Mouse (Mus musculus) limb, embryonic 14.5 days (tissue): ENCODE results near the gene Coa5. TPM values are rescaled to one million over a fixed set of nuclear protein-coding genes. Genes with fewer than 3 reads are reported as not detected.

Source experiments
- ATAC-seq: fragments of 200-750 bp; cut with Nextera tagmentation; 2 replicates; pipeline ENCODE4 v1.8.0; 2017; ENCODE audit warnings: low read depth, moderate number of reproducible peaks, moderate TSS enrichment; ENCODE audit not compliant: low FRiP score
- DNase-seq: peaks from one replicate; pipeline ENCODE4 v3.0.0-alpha.2; 2015; ENCODE audit warnings: low spot score
- H3K27ac ChIP-seq: fragments of 300-500 bp; sonication (generic); replicated peaks from 2 replicates; pipeline ENCODE4 v1.5.1; 2014; ENCODE audit warnings: low read depth, mild to moderate bottlenecking, low read length, moderate library complexity, mixed read lengths
- H3K27me3 ChIP-seq: fragments of 300-500 bp; sonication (generic); 2 replicates; pipeline ENCODE4 v1.6.1; 2014; ENCODE audit warnings: low read length, mixed read lengths; ENCODE audit not compliant: control insufficient read depth, insufficient read depth
- H3K36me3 ChIP-seq: fragments of 300-500 bp; sonication (generic); 2 replicates; pipeline ENCODE4 v1.6.1; 2014; ENCODE audit warnings: mild to moderate bottlenecking, low read length, moderate library complexity, mixed read lengths; ENCODE audit not compliant: control insufficient read depth, insufficient read depth
- H3K4me1 ChIP-seq: fragments of 300-500 bp; sonication (generic); 2 replicates; pipeline ENCODE4 v1.6.1; 2014; ENCODE audit warnings: antibody characterized with exemption, low read length, mixed read lengths; ENCODE audit not compliant: control insufficient read depth, insufficient read depth
- H3K4me2 ChIP-seq: fragments of 300-500 bp; sonication (generic); replicated peaks from 2 replicates; pipeline ENCODE4 v1.6.1; 2014; ENCODE audit warnings: low read depth, mild to moderate bottlenecking, low read length, moderate library complexity; ENCODE audit not compliant: severe bottlenecking
- H3K4me3 ChIP-seq: fragments of 300-500 bp; sonication (generic); replicated peaks from 2 replicates; pipeline ENCODE4 v1.5.1; 2014; ENCODE audit warnings: low read length
- H3K9ac ChIP-seq: fragments of 300-500 bp; sonication (generic); 2 replicates; pipeline ENCODE4 v1.6.1; 2014; ENCODE audit warnings: mild to moderate bottlenecking, low read depth, low read length, moderate library complexity; ENCODE audit not compliant: severe bottlenecking
- H3K9me3 ChIP-seq: fragments of 300-500 bp; sonication (generic); 2 replicates; pipeline ENCODE4 v1.6.1; 2016; ENCODE audit warnings: low read length; ENCODE audit not compliant: control insufficient read depth
- POLR2A ChIP-seq: fragments of 200-500 bp; IDR thresholded peaks from 2 replicates; pipeline ENCODE4 v1.8.0; 2012; ENCODE audit warnings: inconsistent platforms, mild to moderate bottlenecking, moderate library complexity, borderline replicate concordance; ENCODE audit not compliant: insufficient read depth, insufficient read length; ENCODE audit errors: extremely low read depth
- WGBS: fragments of 180-500 bp; shearing (Covaris S2); extraction: QIAGEN DNeasy Blood & Tissue Kit; methylation state at CpG from one replicate; pipeline ENCODE4 v1.1.7; 2014; 5-methylcytosine and 5-hydroxymethylcytosine counted together
- polyA plus RNA-seq, 2 experiments: library from polyadenylated mRNA; depleted of rRNA in 1 of 2; stranded (reverse) in 1 of 2; unstranded in 1 of 2; fragments of >200 nt; fragmentation: Nextera tagmentation in 1 of 2; extraction: Ambion mirVana in 1 of 2; gene quantifications; 2 replicates each; pipeline versions ENCODE4 v1.2.1 to v1.2.3; 2012 to 2014

The Coa5 gene
- polyA plus RNA-seq, 2 experiments: 42.9 to 50.9 TPM

- H3K9ac ChIP-seq: no peak overlapping the region
- DNase-seq (no peak), ATAC-seq (no peak)
- peaks cover 31% of the 10 kb centered on the region for H3K36me3 ChIP-seq
- no peak for TF ChIP-seq POLR2A
- no peak overlapping the region for H3K27ac ChIP-seq
- WGBS: 27% methylated on average over 3 of the region's 3 CpGs
- no peaks in the 10 kb centered on the region for H3K9me3 ChIP-seq
- H3K27me3 ChIP-seq: no peaks in the 10 kb centered on the region
- no peak overlapping the region for H3K4me2 ChIP-seq
- no peaks in the 10 kb centered on the region for H3K4me1 ChIP-seq
- no peak overlapping the region for H3K4me3 ChIP-seq
Measured at GRCm38 (mm10) chr1:37398961-37399360, 30.9 kb downstream of the Coa5 start.

GRCm38 (mm10) chr1:37396481-37396880, 33.4 kb downstream of the Coa5 start:
- peaks cover 33% of the 10 kb centered on the region for H3K36me3 ChIP-seq
- ATAC-seq: no peak
- 47% methylated on average over 1 of the region's 1 CpGs for WGBS

GRCm38 (mm10) chr1:37393174-37393573, 36.7 kb downstream of the Coa5 start:
- no peaks in the 10 kb centered on the region for H3K27me3 ChIP-seq
- H3K9ac ChIP-seq: no peak overlapping the region
- H3K36me3 ChIP-seq: peaks cover 42% of the 10 kb centered on the region
- TF ChIP-seq POLR2A: no peak
- ATAC-seq (no peak), DNase-seq (no peak)
- no peak overlapping the region for H3K4me3 ChIP-seq
- no peak overlapping the region for H3K4me2 ChIP-seq
- H3K27ac ChIP-seq: no peak overlapping the region
- H3K4me1 ChIP-seq: no peaks in the 10 kb centered on the region
- H3K9me3 ChIP-seq: no peaks in the 10 kb centered on the region
- WGBS: 81% methylated on average over 5 of the region's 5 CpGs

More at GRCm38 (mm10) chr1:37396481-37396880, 33.4 kb downstream of the Coa5 start:
- no peak for DNase-seq
- no peak overlapping the region for H3K4me2 ChIP-seq
- no peak for TF ChIP-seq POLR2A
- H3K27me3 ChIP-seq: no peaks in the 10 kb centered on the region
- H3K4me3 ChIP-seq: no peak overlapping the region
- no peaks in the 10 kb centered on the region for H3K4me1 ChIP-seq
- H3K9ac ChIP-seq: no peak overlapping the region
- no peak overlapping the region for H3K27ac ChIP-seq
- no peaks in the 10 kb centered on the region for H3K9me3 ChIP-seq

- Histone ChIP-seq H3K4me1 (0 out of 2 replicates have a peak, but pooled peaks cover 3% of the 10 kb centered on the region), H3K9me3 (no peaks in the 10 kb centered on the region), H3K27me3 (no peaks in the 10 kb centered on the region), H3K4me3 (no peak overlapping the region), H3K36me3 (peaks cover 21% of the 10 kb centered on the region), H3K4me2 (no peak overlapping the region), H3K9ac (peak overlapping the region; percentile 21; the same call in 1 of the 2 replicates), H3K27ac (no peak overlapping the region)
- no peak for TF ChIP-seq POLR2A
- 72% methylated on average over 7 of the region's 7 CpGs for WGBS
- ATAC-seq (no peak), DNase-seq (no peak)
Measured at GRCm38 (mm10) chr1:37386448-37386971, 43.4 kb downstream of the Coa5 start.

GRCm38 (mm10) chr1:37384304-37384703, 45.6 kb downstream of the Coa5 start:
- ATAC-seq (no peak), DNase-seq (no peak)
- no peak for TF ChIP-seq POLR2A

More at GRCm38 (mm10) chr1:37384304-37384703, 45.6 kb downstream of the Coa5 start:
- Histone ChIP-seq H3K9ac (no peak overlapping the region), H3K27ac (no peak overlapping the region), H3K4me1 (0 out of 2 replicates have a peak, but pooled peaks cover 3% of the 10 kb centered on the region), H3K4me2 (no peak overlapping the region), H3K27me3 (no peaks in the 10 kb centered on the region), H3K4me3 (no peak overlapping the region), H3K9me3 (no peaks in the 10 kb centered on the region), H3K36me3 (peaks cover 17% of the 10 kb centered on the region)
- WGBS: 81% methylated on average over 3 of the region's 3 CpGs
